Mouse (Mus musculus): ENCODE measurements around the gene Cradd. TPM values are rescaled to one million over a fixed set of nuclear protein-coding genes. Genes with fewer than 3 reads are reported as not detected.

The Cradd gene
- total RNA-seq (2023), result 18.2 TPM

DNA sequence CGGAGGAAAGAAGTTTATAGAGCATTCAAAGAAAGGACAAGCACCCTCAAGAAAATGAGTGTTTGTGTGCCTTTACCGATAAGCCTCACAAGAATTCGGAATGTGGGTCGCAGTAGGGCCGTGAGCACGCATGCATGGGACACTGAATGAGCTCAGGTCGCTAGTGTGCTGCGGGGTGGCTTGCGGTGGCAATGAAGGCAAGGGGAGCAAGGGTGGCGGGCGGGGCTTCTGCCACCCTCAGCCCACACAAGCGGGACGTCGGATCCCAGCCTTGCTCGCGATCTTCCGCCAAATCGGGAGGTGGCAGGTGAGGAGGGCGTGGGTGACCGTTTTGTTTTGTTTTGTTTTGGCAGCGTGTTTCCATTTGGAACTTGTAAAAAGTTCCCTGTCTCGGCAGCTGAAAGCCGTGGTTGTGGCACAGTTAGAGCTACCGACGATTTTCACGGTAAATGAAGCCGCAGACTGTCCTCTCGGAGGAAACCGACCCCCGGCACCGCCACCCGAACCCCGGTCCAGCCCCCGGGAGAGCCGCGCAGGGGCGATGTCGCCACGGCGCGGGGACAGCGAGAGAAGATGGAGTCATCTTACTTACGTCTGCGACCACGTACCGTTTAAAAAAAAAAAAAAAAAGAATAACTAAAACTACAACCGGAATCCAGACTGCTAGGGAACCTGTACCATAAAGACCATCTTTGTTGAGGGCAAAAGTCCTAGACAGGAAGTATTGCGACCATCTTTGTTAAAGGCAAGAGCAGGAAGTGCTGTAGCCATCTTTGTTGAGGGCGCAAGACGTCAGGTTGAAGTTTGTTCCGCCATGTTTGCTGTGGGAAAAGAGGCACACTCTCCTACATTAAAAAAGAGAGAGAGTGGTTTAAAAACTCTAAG is at the start of gene Cradd:
Cradd (minus strand) TSS at position 741 of the 885 bp plus-strand sequence.

Other genes with a start within 250 kb of the Cradd start
- gene Socs2, start 93.0 kb upstream of the Cradd start, total RNA-seq (2023), result 0.80 TPM
- gene Mrpl42, start 177.8 kb upstream of the Cradd start, total RNA-seq (2023), result 46.6 TPM
- gene Ube2n, start 191.0 kb upstream of the Cradd start, total RNA-seq (2023), result 113 TPM
- 16.0 TPM for gene Nudt4, start 240.0 kb upstream of the Cradd start, total RNA-seq (2023)